Comparison of ENCODE assay signal across 8 mouse cellular contexts in genomic region chr1:171079825-171080224, GRCm38 (mm10). TPM values are rescaled to one million over a fixed set of nuclear protein-coding genes. Genes with fewer than 3 reads are reported as not detected.
DNase-seq lines count a peak whose midpoint lies in the region; ATAC-seq and TF ChIP-seq lines count a peak whose summit lies in the region.
"Not testable (repeated sequence)": the region's sequence is repeated elsewhere in the genome, so short reads cannot be mapped to it uniquely, and the experiment has no call there.

No protein-coding gene starts in this region.

- not testable (repeated sequence) for H3K36me3 ChIP-seq in forebrain, embryonic 14.5 days (ENCODE audit: control insufficient read depth, insufficient read depth, low read length); heart, embryonic 16.5 days (ENCODE audit: control insufficient read depth, insufficient read depth); intestine, embryonic 14.5 days (ENCODE audit: control insufficient read depth, insufficient read depth, low read length); limb, embryonic 14.5 days (ENCODE audit: control insufficient read depth, insufficient read depth, low read length); lung, embryonic 15.5 days; midbrain, embryonic 15.5 days (replicated peaks); stomach, embryonic 14.5 days (ENCODE audit: control insufficient read depth, insufficient read depth, low read length)

- H3K4me1 ChIP-seq in forebrain, embryonic 14.5 days (ENCODE audit: control insufficient read depth, insufficient read depth, low read length); heart, embryonic 16.5 days (ENCODE audit: control insufficient read depth, insufficient read depth, low read length); intestine, embryonic 14.5 days (replicated peaks; ENCODE audit: control insufficient read depth, insufficient read depth, low read length); limb, embryonic 14.5 days (ENCODE audit: control insufficient read depth, insufficient read depth, low read length); lung, embryonic 15.5 days; midbrain, embryonic 15.5 days; stomach, embryonic 14.5 days (ENCODE audit: control insufficient read depth, insufficient read depth, low read length): not testable (repeated sequence)

- not testable (repeated sequence) for TF ChIP-seq POLR2A in limb, embryonic 14.5 days (IDR thresholded peaks at IDR 0.05; ENCODE audit: borderline replicate concordance, extremely low read depth, insufficient read depth, insufficient read length)

- ATAC-seq in common myeloid progenitor, adult 5-6 weeks (replicated peaks; ENCODE audit: low read depth, poor library complexity, severe bottlenecking), result peak; percentile 18
- peak; percentile 51 for ATAC-seq in forebrain, embryonic 14.5 days
- peak; percentile 28 for ATAC-seq in heart, embryonic 16.5 days (replicated peaks; ENCODE audit: extremely low read depth, insufficient read depth, low FRiP score)
- ATAC-seq in intestine, embryonic 14.5 days (replicated peaks; ENCODE audit: low FRiP score, low TSS enrichment, low read depth), result peak; percentile 58
- ATAC-seq in limb, embryonic 14.5 days (ENCODE audit: low FRiP score, low read depth), result peak; percentile 32
- ATAC-seq in lung, embryonic 15.5 days (ENCODE audit: borderline replicate concordance, extremely low read depth, low FRiP score, low TSS enrichment), result peak; percentile 48
- peak; percentile 18 for ATAC-seq in midbrain, embryonic 15.5 days (replicated peaks)
- peak; percentile 43 for ATAC-seq in stomach, embryonic 14.5 days (ENCODE audit: insufficient number of reproducible peaks, insufficient read depth, low FRiP score, low read depth)

- not testable (repeated sequence) for H3K4me2 ChIP-seq in forebrain, embryonic 14.5 days (ENCODE audit: low read length); heart, embryonic 16.5 days (ENCODE audit: low read depth, low read length); intestine, embryonic 14.5 days (ENCODE audit: low read length); limb, embryonic 14.5 days (replicated peaks; ENCODE audit: low read depth, low read length, severe bottlenecking); lung, embryonic 15.5 days; midbrain, embryonic 15.5 days; stomach, embryonic 14.5 days (replicated peaks; ENCODE audit: low read depth, low read length)

- H3K9me3 ChIP-seq in forebrain, embryonic 14.5 days (replicated peaks; ENCODE audit: control insufficient read depth, low read length); heart, embryonic 16.5 days (replicated peaks; ENCODE audit: control insufficient read depth, low read length); intestine, embryonic 14.5 days (ENCODE audit: control insufficient read depth, low read length); limb, embryonic 14.5 days (ENCODE audit: control insufficient read depth, low read length); lung, embryonic 15.5 days; midbrain, embryonic 15.5 days; stomach, embryonic 14.5 days (ENCODE audit: control insufficient read depth, low read depth, low read length): not testable (repeated sequence)

- no CpG with 5 or more reads among the region's 43 CpGs for WGBS in forebrain, embryonic 14.5 days
- WGBS in heart, embryonic 16.5 days, result no CpG with 5 or more reads among the region's 43 CpGs
- no CpG with 5 or more reads among the region's 43 CpGs for WGBS in intestine, embryonic 14.5 days
- no CpG with 5 or more reads among the region's 43 CpGs for whole genome bisulfite sequencing in limb, embryonic 14.5 days
- WGBS in lung, embryonic 15.5 days, result no CpG with 5 or more reads among the region's 43 CpGs
- WGBS in midbrain, embryonic 15.5 days, result no CpG with 5 or more reads among the region's 43 CpGs
- WGBS in stomach, embryonic 14.5 days, result no CpG with 5 or more reads among the region's 43 CpGs

- not testable (repeated sequence) for H3K27me3 ChIP-seq in forebrain, embryonic 14.5 days (replicated peaks; ENCODE audit: control insufficient read depth, insufficient read depth, low read length); stomach, embryonic 14.5 days (ENCODE audit: control insufficient read depth, insufficient read depth, low read length)
- peaks cover 12% of the 10 kb centered on the region for H3K27me3 ChIP-seq in heart, embryonic 16.5 days (ENCODE audit: control insufficient read depth, insufficient read depth, low read length)
- H3K27me3 ChIP-seq in intestine, embryonic 14.5 days (replicated peaks; ENCODE audit: control insufficient read depth, insufficient read depth, low read length), result peaks cover 17% of the 10 kb centered on the region
- H3K27me3 ChIP-seq in limb, embryonic 14.5 days (ENCODE audit: control insufficient read depth, insufficient read depth, low read length), result peaks cover 18% of the 10 kb centered on the region
- H3K27me3 ChIP-seq in lung, embryonic 15.5 days, result peaks cover 20% of the 10 kb centered on the region
- H3K27me3 ChIP-seq in midbrain, embryonic 15.5 days (replicated peaks), result peaks cover 12% of the 10 kb centered on the region

- not testable (repeated sequence) for H3K27ac ChIP-seq in forebrain, embryonic 14.5 days (ENCODE audit: low read depth, low read length); heart, embryonic 16.5 days (ENCODE audit: low read length); intestine, embryonic 14.5 days (ENCODE audit: low read depth); limb, embryonic 14.5 days (replicated peaks; ENCODE audit: low read depth, low read length); lung, embryonic 15.5 days; midbrain, embryonic 15.5 days; stomach, embryonic 14.5 days (ENCODE audit: low read length)

- DNase-seq in forebrain, embryonic 14.5 days (ENCODE audit: low spot score); intestine, embryonic 14.5 days (ENCODE audit: low spot score); limb, embryonic 14.5 days (ENCODE audit: low spot score): not testable (repeated sequence)

- H3K9ac ChIP-seq in forebrain, embryonic 14.5 days (ENCODE audit: low read length); heart, embryonic 16.5 days (ENCODE audit: low read length); intestine, embryonic 14.5 days (ENCODE audit: low read length); limb, embryonic 14.5 days (ENCODE audit: low read depth, low read length, severe bottlenecking); lung, embryonic 15.5 days; midbrain, embryonic 15.5 days; stomach, embryonic 14.5 days (replicated peaks; ENCODE audit: low read depth, low read length): not testable (repeated sequence)

- H3K4me3 ChIP-seq in forebrain, embryonic 14.5 days (ENCODE audit: low read depth, low read length); heart, embryonic 16.5 days (ENCODE audit: low read length); intestine, embryonic 14.5 days (ENCODE audit: low read depth, low read length); limb, embryonic 14.5 days (replicated peaks; ENCODE audit: low read length); lung, embryonic 15.5 days; midbrain, embryonic 15.5 days; stomach, embryonic 14.5 days (ENCODE audit: low read depth, low read length): not testable (repeated sequence)

RNA-seq across cellular contexts. Expression of gene Fcgr3, which starts 15.1 kb away (rescaled TPM):
- 7.8 and 15.7 TPM in 2 replicates for total RNA-seq in common myeloid progenitor, adult 5-6 weeks (2017)
- polyA plus RNA-seq in forebrain, embryonic 14.5 days (2014; fragmentation: Nextera tagmentation; extraction: Ambion mirVana), result 8.3 and 11.5 TPM in 2 replicates
- 10.2 and 10.7 TPM in 2 replicates for polyA plus RNA-seq in heart, embryonic 16.5 days (2015; fragmentation: Nextera tagmentation; extraction: Ambion mirVana)
- polyA plus RNA-seq in intestine, embryonic 14.5 days (2014; fragmentation: Nextera tagmentation; extraction: Ambion mirVana), result 10.7 and 12.7 TPM in 2 replicates
- 12.8 and 13.7 TPM in 2 replicates for polyA plus RNA-seq in limb, embryonic 14.5 days (2012; rRNA removed)
- polyA plus RNA-seq in limb, embryonic 14.5 days (2014; fragmentation: Nextera tagmentation; extraction: Ambion mirVana), result 17.6 and 19.7 TPM in 2 replicates
- 13.2 and 15.1 TPM in 2 replicates for polyA plus RNA-seq in lung, embryonic 15.5 days (2015; fragmentation: Nextera tagmentation; extraction: Ambion mirVana)
- 10.7 and 11.7 TPM in 2 replicates for polyA plus RNA-seq in midbrain, embryonic 15.5 days (2015; fragmentation: Nextera tagmentation; extraction: Ambion mirVana)
- 11.1 and 14.8 TPM in 2 replicates for polyA plus RNA-seq in stomach, embryonic 14.5 days (2014; fragmentation: Nextera tagmentation; extraction: Ambion mirVana)

RNA-seq across cellular contexts. Expression of gene Cfap126, which starts 33.9 kb away (rescaled TPM):
- total RNA-seq in common myeloid progenitor, adult 5-6 weeks (2017), result 2.1 and 5.3 TPM in 2 replicates
- 7.2 and 8.8 TPM in 2 replicates for polyA plus RNA-seq in forebrain, embryonic 14.5 days (2014; fragmentation: Nextera tagmentation; extraction: Ambion mirVana)
- polyA plus RNA-seq in heart, embryonic 16.5 days (2015; fragmentation: Nextera tagmentation; extraction: Ambion mirVana), result 2.9 and 3.5 TPM in 2 replicates
- polyA plus RNA-seq in intestine, embryonic 14.5 days (2014; fragmentation: Nextera tagmentation; extraction: Ambion mirVana), result 1.5 and 2.1 TPM in 2 replicates
- polyA plus RNA-seq in limb, embryonic 14.5 days (2012; rRNA removed), result 2.1 and 2.7 TPM in 2 replicates
- 1.1 and 1.3 TPM in 2 replicates for polyA plus RNA-seq in limb, embryonic 14.5 days (2014; fragmentation: Nextera tagmentation; extraction: Ambion mirVana)
- 7.2 and 8.3 TPM in 2 replicates for polyA plus RNA-seq in lung, embryonic 15.5 days (2015; fragmentation: Nextera tagmentation; extraction: Ambion mirVana)
- 6.5 and 9.0 TPM in 2 replicates for polyA plus RNA-seq in midbrain, embryonic 15.5 days (2015; fragmentation: Nextera tagmentation; extraction: Ambion mirVana)
- 2.6 and 2.8 TPM in 2 replicates for polyA plus RNA-seq in stomach, embryonic 14.5 days (2014; fragmentation: Nextera tagmentation; extraction: Ambion mirVana)
